ENCODE assay signal across 8 mouse cellular contexts in the genomic region with DNA sequence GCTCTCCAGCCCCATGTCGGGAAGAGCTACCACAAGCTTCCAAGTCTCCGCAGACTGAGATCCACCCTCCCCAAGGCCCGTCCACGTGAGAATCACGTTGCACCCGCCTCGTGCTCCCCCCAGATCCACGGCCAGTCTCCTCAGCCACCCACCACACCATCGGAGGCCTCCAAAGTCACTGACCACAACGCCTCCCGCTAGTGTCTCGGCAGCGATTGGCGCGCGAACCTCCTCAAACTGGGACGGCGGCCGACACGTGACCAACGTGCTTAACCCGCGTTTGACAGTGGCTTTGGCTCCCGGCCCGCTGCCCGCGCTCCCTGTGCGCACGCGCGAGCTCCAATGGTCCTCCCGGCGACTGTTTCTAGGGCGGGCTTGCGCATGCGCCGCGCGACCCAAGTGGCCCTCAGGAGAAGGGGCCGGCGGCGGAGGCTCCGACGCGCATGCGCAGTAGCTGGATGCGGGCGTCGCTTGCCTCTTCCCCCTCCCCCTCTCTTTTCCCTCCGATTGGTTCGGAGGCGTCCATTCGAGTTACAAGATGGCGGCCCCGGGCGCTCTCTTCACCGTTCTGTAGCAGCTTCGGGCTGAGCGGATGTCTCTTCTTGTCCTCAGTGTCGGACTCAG. TPM values are rescaled to one million over a fixed set of nuclear protein-coding genes. Genes with fewer than 3 reads are reported as not detected.
DNase-seq lines count a peak whose midpoint lies in the region; ATAC-seq lines count a peak whose summit lies in the region.

A gene (plus strand): TSS at position 528 of the 624 bp plus-strand sequence.

- H3K9ac ChIP-seq in kidney, embryonic 15.5 days, result peak within 1 kb of the TSS; percentile 96

- DNase-seq in B cell, adult 2 months, result peak; percentile 96 to 98
- DNase-seq in brain, adult 2 months (ENCODE audit: low read depth, low spot score), result peak; percentile 99
- peak; percentile 100 for DNase-seq in heart, embryonic 10.5 days (ENCODE audit: low spot score)
- DNase-seq in liver, result peak; percentile 100
- peak; percentile 100 for DNase-seq in spleen, postnatal 4 days (ENCODE audit: low spot score in 2 of 2)

- H3K4me3 ChIP-seq in heart, embryonic 10.5 days, result peak within 1 kb of the TSS; percentile 96
- peak within 1 kb of the TSS; percentile 85 for H3K4me3 ChIP-seq in kidney, embryonic 15.5 days (replicated peaks)

- peak within 1 kb of the TSS; percentile 84 for H3K4me2 ChIP-seq in kidney, embryonic 15.5 days

- ATAC-seq in erythroblast, adult 5-6 weeks (replicated peaks; ENCODE audit: low FRiP score, poor library complexity, severe bottlenecking), result peak; percentile 86
- peak; percentile 92 for ATAC-seq in kidney, embryonic 15.5 days (replicated peaks; ENCODE audit: low FRiP score)
- ATAC-seq in monocyte, adult 5-6 weeks (replicated peaks; ENCODE audit: insufficient number of reproducible peaks, low FRiP score, low TSS enrichment, poor library complexity, severe bottlenecking), result peak; percentile 87

- no peaks in the 10 kb centered on the region for H3K9me3 ChIP-seq in heart, embryonic 10.5 days
- no peaks in the 10 kb centered on the region for H3K9me3 ChIP-seq in kidney, embryonic 15.5 days (replicated peaks)

- no peaks in the 10 kb centered on the region for H3K27me3 ChIP-seq in heart, embryonic 10.5 days (ENCODE audit: insufficient read depth, poor library complexity, severe bottlenecking)
- no peaks in the 10 kb centered on the region for H3K27me3 ChIP-seq in kidney, embryonic 15.5 days

- H3K27ac ChIP-seq in heart, embryonic 10.5 days, result peak within 1 kb of the TSS; percentile 99
- H3K27ac ChIP-seq in kidney, embryonic 15.5 days, result peak within 1 kb of the TSS; percentile 97

- under 1% methylated on average over 60 of the region's 60 CpGs for WGBS in heart, embryonic 10.5 days
- WGBS in kidney, embryonic 15.5 days, result under 1% methylated on average over 60 of the region's 60 CpGs

- H3K4me1 ChIP-seq in heart, embryonic 10.5 days, result peaks cover 23% of the 10 kb centered on the region
- H3K4me1 ChIP-seq in kidney, embryonic 15.5 days, result peaks cover 25% of the 10 kb centered on the region

- H3K36me3 ChIP-seq in heart, embryonic 10.5 days, result peaks cover 16% of the 10 kb centered on the region
- peaks cover 9% of the 10 kb centered on the region for H3K36me3 ChIP-seq in kidney, embryonic 15.5 days

RNA-seq across cellular contexts. Expression of the gene that starts here (rescaled TPM):
- total RNA-seq in erythroblast, adult 5-6 weeks (2015; ENCODE audit: low replicate concordance), result 16.1 and 23.0 TPM in 2 replicates
- total RNA-seq in erythroblast, adult 5-6 weeks (2017; ENCODE audit: low replicate concordance), result 35.7 and 38.2 TPM in 2 replicates
- polyA plus RNA-seq in heart, embryonic 10.5 days (2016; fragmentation: Nextera tagmentation; extraction: Ambion mirVana), result 34.0 and 42.5 TPM in 2 replicates
- polyA plus RNA-seq in kidney, embryonic 15.5 days (2015; fragmentation: Nextera tagmentation; extraction: Ambion mirVana), result 41.1 and 42.9 TPM in 2 replicates
- total RNA-seq in monocyte, adult 5-6 weeks (2017), result 71.6 to 74.0 TPM (median 73.6 TPM) in 3 replicates

Comparison
In these comparisons a context has a peak if more than half of its experiments do, and no peak if none do; other contexts are left out.
1. Peak in every context shown above with its lines: DNase-seq, ATAC-seq, H3K4me3 ChIP-seq and H3K27ac ChIP-seq.